Mouse (Mus musculus): ENCODE data around the gene Padi3.
A peak's percentile ranks its signal among the peaks of the same experiment; 100 is the strongest.

Padi3 gene

DNA sequence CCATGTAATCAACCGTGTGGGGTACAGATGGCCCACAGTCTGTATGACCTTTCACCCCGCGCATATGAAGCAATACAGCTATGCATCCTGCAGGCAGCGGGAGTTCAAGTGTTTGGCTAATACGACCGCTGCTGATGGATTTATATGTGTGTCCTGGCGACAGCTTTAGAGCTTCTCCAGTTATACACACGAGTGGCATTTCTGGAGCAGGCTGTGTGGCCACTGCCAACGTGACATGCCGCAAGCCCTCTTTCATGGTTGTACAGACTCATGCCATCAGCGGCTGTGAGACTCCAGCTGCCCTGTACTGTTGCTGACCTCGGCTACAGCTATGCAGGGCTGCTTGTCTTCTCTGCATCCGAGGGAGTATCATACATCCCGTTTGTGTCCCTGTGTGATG is 29.9 kb downstream of the Padi3 start:
- no peak for DNase-seq (ENCODE audit: low spot score)

- DNase-seq (ENCODE audit: low spot score) = peak; percentile 16
These were observed 30.5 kb downstream of the Padi3 start for GRCm38 (mm10) chr4:140779803-140780397.

DNA sequence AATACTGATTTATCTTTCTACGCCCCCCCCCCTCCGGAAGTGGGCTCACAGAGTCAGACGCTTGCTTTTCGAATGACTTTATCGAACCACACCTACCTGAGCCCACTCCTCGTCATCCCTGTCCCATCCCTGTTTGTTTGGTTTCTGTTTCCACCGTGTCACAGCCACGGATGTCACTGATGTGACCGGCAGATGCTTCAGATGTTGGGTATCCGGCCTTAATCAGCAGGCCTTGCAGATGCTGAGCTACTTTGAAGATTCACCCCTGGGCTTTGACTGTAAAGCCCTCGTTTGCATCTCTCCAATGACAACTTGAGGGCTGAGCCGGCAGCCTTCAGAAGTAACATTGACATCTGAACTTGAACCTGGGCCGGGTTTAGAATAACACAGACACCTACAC is 33.8 kb downstream of the Padi3 start:
- no peak for DNase-seq (ENCODE audit: low spot score)

- no peak for DNase-seq (ENCODE audit: low spot score)
These were observed 34.6 kb downstream of the Padi3 start for GRCm38 (mm10) chr4:140775876-140776275.

DNA sequence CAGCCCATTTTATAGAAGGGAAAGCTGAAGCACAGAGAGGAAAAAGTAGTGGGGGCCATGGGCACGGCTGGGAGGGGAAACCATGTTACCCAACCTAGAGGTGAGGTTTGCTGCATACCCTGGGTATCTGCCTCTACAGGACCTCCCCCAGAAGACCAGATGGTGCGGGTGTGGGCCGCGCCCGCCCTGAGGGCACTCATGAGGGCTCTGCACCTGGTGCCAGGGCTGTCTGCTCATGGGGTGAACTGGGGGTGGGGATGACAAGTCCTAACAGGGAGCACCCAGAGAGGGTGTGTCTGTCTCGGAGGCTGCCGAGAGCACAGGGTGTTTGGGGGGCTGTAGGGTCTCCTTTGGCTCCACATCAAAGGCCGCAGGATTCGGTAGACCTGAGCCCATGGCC is 35.6 kb downstream of the Padi3 start:
- no peak for DNase-seq (ENCODE audit: low spot score)

- no peak for DNase-seq (ENCODE audit: low spot score)
These were observed 36.2 kb downstream of the Padi3 start, which contains the start of gene Padi4 for GRCm38 (mm10) chr4:140774025-140774800. Gene Padi4, minus strand, starts transcription at chr4:140774236.

DNA sequence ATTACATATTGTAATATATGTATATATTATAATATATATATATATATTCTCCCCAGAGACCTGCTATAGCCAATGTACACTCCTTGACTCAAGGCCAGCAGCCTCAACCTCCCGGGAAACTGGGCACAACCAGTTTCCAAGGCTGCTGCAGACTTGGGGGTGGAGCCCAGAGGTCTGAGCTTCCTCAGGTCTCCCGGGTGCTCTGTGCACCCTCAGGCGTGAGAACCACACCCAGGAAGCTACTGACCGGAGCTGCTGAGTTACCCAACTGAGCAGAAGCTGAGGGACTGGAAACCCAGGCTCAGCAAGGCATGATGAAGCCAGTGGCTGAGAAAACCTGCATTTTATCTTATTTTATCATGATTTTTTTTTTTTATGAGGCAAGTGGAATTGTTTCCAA is 39.4 kb downstream of the Padi3 start:
- DNase-seq (ENCODE audit: low spot score) = no peak

- DNase-seq (ENCODE audit: low spot score) = peak; percentile 40
These were observed 40.0 kb downstream of the Padi3 start for GRCm38 (mm10) chr4:140770433-140770832.

DNA sequence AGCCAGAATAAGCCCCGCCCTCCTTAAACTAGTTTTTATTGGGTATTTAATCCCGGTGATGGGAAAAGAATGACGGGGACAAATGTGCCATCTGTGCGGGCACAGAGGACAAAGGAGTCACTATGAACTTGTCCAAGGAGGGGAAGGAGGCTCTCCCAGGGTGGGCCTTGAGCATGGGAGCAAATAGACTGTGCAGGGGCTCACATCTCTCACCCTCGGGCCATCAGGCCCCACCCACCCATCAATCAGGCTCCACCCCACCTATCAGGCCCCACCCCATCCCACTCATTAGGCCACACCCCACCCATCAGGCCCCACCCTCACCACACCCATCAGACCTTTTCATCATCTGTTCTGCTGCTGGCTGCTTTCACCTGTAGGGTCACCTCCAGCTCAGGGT is 41.5 kb downstream of the Padi3 start:
- DNase-seq (ENCODE audit: low spot score) = no peak

- no peak for DNase-seq (ENCODE audit: low spot score)
These were observed 44.5 kb downstream of the Padi3 start for GRCm38 (mm10) chr4:140765936-140766335.

DNA sequence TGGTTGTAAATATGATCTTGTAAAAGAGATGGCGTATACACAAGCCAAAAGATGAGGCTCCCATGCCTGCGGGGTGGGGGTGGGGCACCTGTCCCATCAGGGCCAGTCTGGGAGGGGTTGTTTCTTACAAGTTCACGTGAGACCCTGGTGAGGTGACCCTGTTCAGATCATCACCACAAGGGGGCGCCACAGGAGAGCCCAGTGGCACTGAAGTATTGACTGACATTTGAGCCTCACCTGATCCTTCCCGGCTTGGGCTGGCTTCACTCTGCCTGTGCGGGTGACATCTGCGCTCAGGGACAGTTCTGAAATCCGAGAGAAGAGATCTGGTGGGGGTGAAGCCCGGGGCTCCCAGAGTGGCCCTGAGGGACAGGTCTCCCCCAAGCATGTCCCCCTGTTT is 47.3 kb downstream of the Padi3 start:
- DNase-seq (ENCODE audit: low spot score) = peak; percentile 69

- DNase-seq (ENCODE audit: low spot score) = no peak
These were observed 48.8 kb downstream of the Padi3 start for GRCm38 (mm10) chr4:140761601-140762000.

DNA sequence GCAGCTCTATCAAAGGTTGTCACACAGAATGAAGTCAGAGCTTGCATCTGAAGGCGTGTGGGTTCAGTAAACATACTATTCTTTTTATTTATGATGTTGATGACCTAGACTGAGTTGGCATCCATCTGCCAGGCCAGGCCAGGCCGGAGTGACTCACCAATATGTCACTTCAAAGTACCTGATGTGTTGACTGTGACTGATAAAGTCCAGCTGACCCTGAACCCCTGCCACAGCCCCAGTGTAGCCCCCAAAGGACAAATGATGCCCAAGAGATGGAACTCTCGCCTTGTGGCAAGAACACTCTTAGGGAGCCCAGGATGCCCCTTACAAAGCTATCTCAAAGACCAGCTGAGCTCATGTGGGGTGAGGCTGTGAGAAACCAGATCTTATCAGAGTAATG is 54.6 kb downstream of the Padi3 start:
- DNase-seq (ENCODE audit: low spot score) = no peak

GRCm38 (mm10) chr4:140753366-140753765 is 57.1 kb downstream of the Padi3 start:
- DNase-seq (ENCODE audit: low spot score) = no peak

DNA sequence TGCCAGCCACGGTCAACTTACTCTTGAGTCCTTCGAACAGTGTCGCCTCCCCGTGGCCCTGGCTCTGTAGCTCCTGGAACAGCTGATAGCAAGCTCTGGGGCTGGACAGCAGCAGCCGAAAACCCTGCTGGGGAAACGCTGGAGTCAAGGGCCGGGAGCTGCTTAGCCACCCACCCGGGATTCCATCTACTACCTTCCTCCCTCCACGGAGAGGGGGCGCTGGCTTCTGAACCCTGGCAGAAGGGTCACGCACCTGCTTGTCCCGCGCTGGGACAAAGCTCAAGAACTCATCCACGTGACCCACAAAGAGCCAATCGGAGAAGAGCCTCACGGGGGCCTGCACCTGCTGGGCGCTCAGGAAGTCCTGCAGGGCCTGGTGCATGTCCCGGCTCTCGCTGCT is 60.1 kb downstream of the Padi3 start:
- no peak for DNase-seq (ENCODE audit: low spot score)

DNA sequence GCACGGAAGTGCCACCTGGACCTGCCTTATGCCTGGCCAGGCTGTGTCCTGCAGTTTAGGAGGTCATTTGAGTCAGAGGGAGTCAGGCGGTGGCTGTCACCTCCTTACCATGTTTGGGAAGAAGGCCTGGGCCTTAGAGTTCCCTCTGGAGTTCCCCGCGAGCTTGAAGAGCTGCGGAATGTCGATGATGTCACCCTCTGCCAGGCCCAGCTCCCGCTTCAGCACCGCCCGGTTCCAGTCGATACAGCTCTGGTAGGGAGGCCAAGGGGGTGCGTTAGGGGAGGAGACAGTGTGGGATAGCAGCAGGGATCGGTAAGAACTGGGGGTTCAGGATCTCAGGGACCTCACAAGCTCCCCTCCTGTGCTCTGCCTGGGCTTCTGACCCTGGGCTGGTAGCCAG is 62.5 kb downstream of the Padi3 start:
- DNase-seq (ENCODE audit: low spot score) = no peak

DNA sequence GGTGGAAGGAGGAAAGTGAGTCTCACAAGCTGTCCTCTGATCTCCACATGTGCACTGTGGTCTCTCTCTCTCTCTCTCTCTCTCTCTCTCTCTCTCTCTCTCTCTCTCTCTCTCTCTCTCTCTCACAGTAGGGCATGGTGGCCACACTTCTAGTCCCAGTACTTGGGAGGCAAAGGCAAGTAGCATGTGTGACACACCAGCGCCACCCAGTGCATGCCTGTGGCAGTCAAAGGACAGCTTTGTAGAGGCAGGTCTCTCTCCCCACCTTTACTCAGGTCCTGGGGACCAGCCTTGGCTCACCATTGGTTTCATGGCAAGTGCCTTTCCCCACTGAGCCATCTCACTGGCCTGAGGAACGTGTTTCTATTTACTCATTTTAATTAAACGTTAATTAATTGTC is 65.8 kb downstream of the Padi3 start:
- peak; percentile 37 for DNase-seq (ENCODE audit: low spot score)

GRCm38 (mm10) chr4:140743086-140743485 is 67.4 kb downstream of the Padi3 start:
- DNase-seq (ENCODE audit: low spot score) = no peak

GRCm38 (mm10) chr4:140742543-140742942 is 67.9 kb downstream of the Padi3 start, which contains the start of gene Padi6:
Gene Padi6, minus strand, starts transcription at chr4:140742643.
- DNase-seq (ENCODE audit: low spot score) = no peak

DNA sequence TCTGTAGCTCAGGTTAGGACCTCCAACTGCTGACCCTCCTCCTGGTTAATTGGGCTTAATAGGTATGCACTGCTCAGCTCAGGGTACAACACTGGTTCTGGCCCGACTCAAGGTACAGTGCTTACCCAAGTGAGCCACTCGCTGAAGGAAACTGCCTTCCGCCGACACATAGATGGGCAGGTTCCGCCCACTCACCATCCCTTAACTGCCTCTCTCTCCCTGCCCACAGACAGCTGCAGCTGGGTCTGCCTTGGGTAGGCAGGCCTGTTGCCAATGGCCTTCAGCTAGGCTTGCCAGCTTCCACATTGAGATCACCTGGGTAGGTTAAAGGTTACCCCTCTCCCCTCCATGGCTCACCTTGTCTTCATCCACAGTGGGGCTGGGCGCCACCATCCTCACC is 69.0 kb downstream of the Padi3 start:
- no peak for DNase-seq (ENCODE audit: low spot score)

DNA sequence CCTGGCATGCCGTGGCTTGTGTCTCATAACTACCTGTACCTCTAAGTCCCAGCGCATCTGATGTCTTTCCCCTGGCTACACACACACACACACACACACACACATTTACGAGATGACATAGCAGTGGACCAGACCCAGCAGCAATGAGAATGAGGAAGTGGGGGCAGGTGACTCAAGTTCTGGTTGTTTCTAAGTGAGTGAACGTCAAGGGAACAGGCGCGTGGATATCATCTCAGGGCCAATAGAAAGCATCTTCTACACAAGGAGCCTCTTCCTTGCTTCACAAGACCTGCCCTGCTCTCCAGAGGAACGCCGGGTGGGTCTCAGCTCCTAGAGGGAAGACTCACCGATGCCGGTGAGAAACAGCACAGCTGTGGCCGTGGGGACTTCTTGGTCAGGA is 69.8 kb downstream of the Padi3 start:
- no peak for DNase-seq (ENCODE audit: low spot score)

All from urinary bladder, postnatal 25 days (tissue).